Mouse (Mus musculus): ENCODE measurements around the gene Ncaph. TPM values are rescaled to one million over a fixed set of nuclear protein-coding genes. Genes with fewer than 3 reads are reported as not detected.
"Not testable (repeated sequence)": the region's sequence is repeated elsewhere in the genome, so short reads cannot be mapped to it uniquely, and the experiment has no call there.

The Ncaph gene
- polyA plus RNA-seq, 1 experiment from 2014 or later: 38.4 TPM

- H3K9ac ChIP-seq (replicated peaks): no peak overlapping the region
- H3K4me3 ChIP-seq: no peak overlapping the region
- no peaks in the 10 kb centered on the region for H3K4me1 ChIP-seq
- no peaks in the 10 kb centered on the region for H3K36me3 ChIP-seq
- H3K4me2 ChIP-seq (replicated peaks): no peak overlapping the region
- WGBS: 87% methylated on average over 11 of the region's 11 CpGs
- no peaks in the 10 kb centered on the region for H3K9me3 ChIP-seq
- H3K27me3 ChIP-seq: no peaks in the 10 kb centered on the region
- H3K27ac ChIP-seq (replicated peaks): no peak overlapping the region
- ATAC-seq (replicated peaks): no peak
These were observed 53.7 kb downstream of the Ncaph start for GRCm38 (mm10) chr2:127079881-127080590.

GRCm38 (mm10) chr2:127079066-127079465, 54.7 kb downstream of the Ncaph start:
- not testable (repeated sequence) for H3K4me2 ChIP-seq (replicated peaks); H3K27me3 ChIP-seq; H3K27ac ChIP-seq (replicated peaks); H3K9ac ChIP-seq (replicated peaks); H3K9me3 ChIP-seq; H3K4me3 ChIP-seq; ATAC-seq (replicated peaks); H3K4me1 ChIP-seq; H3K36me3 ChIP-seq
- 74% methylated on average over 2 of the region's 2 CpGs for WGBS

GRCm38 (mm10) chr2:127077611-127078010, 56.1 kb downstream of the Ncaph start:
- 71% methylated on average over 9 of the region's 9 CpGs for WGBS

GRCm38 (mm10) chr2:127074116-127074515, 59.6 kb downstream of the Ncaph start:
- Histone ChIP-seq H3K4me3 (no peak overlapping the region), H3K9me3 (no peaks in the 10 kb centered on the region)
- WGBS: 90% methylated on average over 2 of the region's 2 CpGs

More at GRCm38 (mm10) chr2:127077611-127078010, 56.1 kb downstream of the Ncaph start:
- no peak for ATAC-seq (replicated peaks)
- H3K4me1 ChIP-seq: no peaks in the 10 kb centered on the region
- H3K36me3 ChIP-seq: no peaks in the 10 kb centered on the region
- H3K27me3 ChIP-seq: no peaks in the 10 kb centered on the region
- H3K4me2 ChIP-seq (replicated peaks): no peak overlapping the region
- no peak overlapping the region for H3K9ac ChIP-seq (replicated peaks)
- H3K9me3 ChIP-seq: no peaks in the 10 kb centered on the region
- H3K27ac ChIP-seq (replicated peaks): no peak overlapping the region
- no peak overlapping the region for H3K4me3 ChIP-seq

GRCm38 (mm10) chr2:127070879-127071278, 62.9 kb downstream of the Ncaph start:
- H3K9me3 ChIP-seq: no peaks in the 10 kb centered on the region
- H3K4me3 ChIP-seq: peak overlapping the region; percentile 81
- H3K4me1 ChIP-seq: peaks cover 11% of the 10 kb centered on the region
- peak; percentile 71 for ATAC-seq (replicated peaks)
- H3K36me3 ChIP-seq: peaks cover 12% of the 10 kb centered on the region; the same call in 1 of the 2 replicates
- 11% methylated on average over 9 of the region's 9 CpGs for WGBS
- no peaks in the 10 kb centered on the region for H3K27me3 ChIP-seq
- H3K9ac ChIP-seq (replicated peaks): peak overlapping the region; percentile 74
- H3K27ac ChIP-seq (replicated peaks): peak overlapping the region; percentile 62; the same call in 1 of the 2 replicates
- H3K4me2 ChIP-seq (replicated peaks): peak overlapping the region; percentile 53

More at GRCm38 (mm10) chr2:127074116-127074515, 59.6 kb downstream of the Ncaph start:
- ATAC-seq (replicated peaks): no peak
- no peak overlapping the region for H3K4me2 ChIP-seq (replicated peaks)
- peaks cover 11% of the 10 kb centered on the region for H3K4me1 ChIP-seq
- no peak overlapping the region for H3K27ac ChIP-seq (replicated peaks)
- no peak overlapping the region for H3K9ac ChIP-seq (replicated peaks)
- no peaks in the 10 kb centered on the region for H3K36me3 ChIP-seq
- H3K27me3 ChIP-seq: no peaks in the 10 kb centered on the region

GRCm38 (mm10) chr2:127070435-127070841, 63.3 kb downstream of the Ncaph start, which contains the start of gene Blvra:
Blvra (plus strand) TSS chr2:127070665.
- ATAC-seq (replicated peaks): peak; percentile 100
- H3K27ac ChIP-seq (replicated peaks): peak within 1 kb of the TSS; percentile 62
- H3K27me3 ChIP-seq: no peaks in the 10 kb centered on the region
- under 1% methylated on average over 32 of the region's 32 CpGs for WGBS
- H3K36me3 ChIP-seq: peaks cover 15% of the 10 kb centered on the region; the same call in 1 of the 2 replicates
- peak within 1 kb of the TSS; percentile 53 for H3K4me2 ChIP-seq (replicated peaks)
- no peaks in the 10 kb centered on the region for H3K9me3 ChIP-seq
- peak within 1 kb of the TSS; percentile 74 for H3K9ac ChIP-seq (replicated peaks)
- peak within 1 kb of the TSS; percentile 81 for H3K4me3 ChIP-seq
- H3K4me1 ChIP-seq: peaks cover 11% of the 10 kb centered on the region

- Histone ChIP-seq H3K27ac (replicated peaks) (peak overlapping the region; percentile 62), H3K4me1 (peaks cover 11% of the 10 kb centered on the region), H3K4me2 (replicated peaks) (peak overlapping the region; percentile 53), H3K9ac (replicated peaks) (peak overlapping the region; percentile 74), H3K4me3 (peak overlapping the region; percentile 81), H3K9me3 (no peaks in the 10 kb centered on the region), H3K27me3 (no peaks in the 10 kb centered on the region), H3K36me3 (peaks cover 15% of the 10 kb centered on the region; the same call in 1 of the 2 replicates)
- 17% methylated on average over 11 of the region's 11 CpGs for WGBS
- ATAC-seq (replicated peaks): 0 out of 2 replicates have a peak, but pooled peaks have one; percentile 21
These were observed 63.8 kb downstream of the Ncaph start for GRCm38 (mm10) chr2:127069781-127070434.

GRCm38 (mm10) chr2:127068806-127069205, 64.9 kb downstream of the Ncaph start:
- no peak overlapping the region for H3K9ac ChIP-seq (replicated peaks)
- no peak overlapping the region for H3K4me2 ChIP-seq (replicated peaks)
- ATAC-seq (replicated peaks): no peak
- 71% methylated on average over 7 of the region's 7 CpGs for whole genome bisulfite sequencing
- no peaks in the 10 kb centered on the region for H3K9me3 ChIP-seq
- H3K4me3 ChIP-seq: no peak overlapping the region
- H3K36me3 ChIP-seq: peaks cover 17% of the 10 kb centered on the region; the same call in 1 of the 2 replicates
- H3K27me3 ChIP-seq: no peaks in the 10 kb centered on the region
- no peak overlapping the region for H3K27ac ChIP-seq (replicated peaks)
- H3K4me1 ChIP-seq: peaks cover 11% of the 10 kb centered on the region

GRCm38 (mm10) chr2:127061471-127061870, 72.3 kb downstream of the Ncaph start:
- H3K4me1 ChIP-seq: no peaks in the 10 kb centered on the region
- H3K4me2 ChIP-seq (replicated peaks): no peak overlapping the region
- WGBS: 94% methylated on average over 9 of the region's 9 CpGs
- ATAC-seq (replicated peaks): no peak
- peaks cover 67% of the 10 kb centered on the region for H3K36me3 ChIP-seq
- no peak overlapping the region for H3K9ac ChIP-seq (replicated peaks)
- no peaks in the 10 kb centered on the region for H3K9me3 ChIP-seq
- H3K27ac ChIP-seq (replicated peaks): no peak overlapping the region
- no peak overlapping the region for H3K4me3 ChIP-seq
- no peaks in the 10 kb centered on the region for H3K27me3 ChIP-seq

Other genes with a start within 250 kb of the Ncaph start
- 43.5 and 45.0 TPM in 2 replicates for gene Sppl2a, start 200.7 kb downstream of the Ncaph start, polyA plus RNA-seq (2015; fragmentation: Nextera tagmentation; extraction: Ambion mirVana)
- gene Ap4e1, start 125.2 kb downstream of the Ncaph start, polyA plus RNA-seq (2015; fragmentation: Nextera tagmentation; extraction: Ambion mirVana): 11.6 and 11.9 TPM in 2 replicates
- 27.2 and 32.9 TPM in 2 replicates for gene Blvra, start 63.3 kb downstream of the Ncaph start, polyA plus RNA-seq (2015; fragmentation: Nextera tagmentation; extraction: Ambion mirVana)
- gene Itpripl1, start 9.5 kb upstream of the Ncaph start, polyA plus RNA-seq (2015; fragmentation: Nextera tagmentation; extraction: Ambion mirVana): 15.5 and 17.2 TPM in 2 replicates
- 1.3 and 1.7 TPM in 2 replicates for gene 1810024B03Rik, start 74.3 kb upstream of the Ncaph start, polyA plus RNA-seq (2015; fragmentation: Nextera tagmentation; extraction: Ambion mirVana)
- gene Snrnp200, start 74.4 kb upstream of the Ncaph start, polyA plus RNA-seq (2015; fragmentation: Nextera tagmentation; extraction: Ambion mirVana): 57.0 and 59.8 TPM in 2 replicates
- 67.6 and 70.0 TPM in 2 replicates for gene Ciao1, start 113.9 kb upstream of the Ncaph start, polyA plus RNA-seq (2015; fragmentation: Nextera tagmentation; extraction: Ambion mirVana)
- gene Tmem127, start 114.0 kb upstream of the Ncaph start, polyA plus RNA-seq (2015; fragmentation: Nextera tagmentation; extraction: Ambion mirVana): 46.4 and 51.0 TPM in 2 replicates
- gene Stard7, start 136.3 kb upstream of the Ncaph start, polyA plus RNA-seq (2015; fragmentation: Nextera tagmentation; extraction: Ambion mirVana): 94.7 and 99.8 TPM in 2 replicates
- gene Dusp2, start 202.2 kb upstream of the Ncaph start, polyA plus RNA-seq (2015; fragmentation: Nextera tagmentation; extraction: Ambion mirVana): 7.4 and 7.7 TPM in 2 replicates
- gene Astl, start 204.7 kb upstream of the Ncaph start, polyA plus RNA-seq (2015; fragmentation: Nextera tagmentation; extraction: Ambion mirVana): not detected in 2 replicates
- gene Adra2b, start 229.3 kb upstream of the Ncaph start, polyA plus RNA-seq (2015; fragmentation: Nextera tagmentation; extraction: Ambion mirVana): 0.88 and 1.00 TPM in 2 replicates